Comparison of ENCODE assay signal across 24 mouse cellular contexts in the genomic region with DNA sequence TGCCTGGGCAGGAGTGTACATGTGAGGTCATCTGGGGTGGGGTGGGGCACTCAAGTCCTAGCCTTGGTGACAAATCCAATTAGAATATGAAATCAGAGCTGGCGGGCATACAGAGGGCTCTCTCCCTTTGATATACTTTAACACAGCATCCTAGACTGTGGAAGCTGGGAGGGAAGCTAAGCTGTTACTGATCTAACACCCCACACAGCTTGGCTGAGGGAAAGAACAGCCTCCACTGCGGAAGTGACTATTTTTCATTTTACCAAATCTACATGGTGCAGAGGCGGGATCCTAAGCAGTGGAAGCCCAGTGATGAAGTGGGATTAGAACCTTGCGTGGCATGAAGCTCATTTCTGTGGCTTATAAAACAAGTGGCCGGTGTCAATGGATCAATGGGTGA. TPM values are rescaled to one million over a fixed set of nuclear protein-coding genes. Genes with fewer than 3 reads are reported as not detected.
DNase-seq lines count a peak whose midpoint lies in the region; TF ChIP-seq lines count a peak whose summit lies in the region.
"Had no signal": no experiment of that assay in that cellular context is flagged by ENCODE, and none has a peak within 500 bp of the region (broad histone marks: within the 10 kb centered on the region; RNA-seq: fewer than 3 reads in every experiment).

No protein-coding gene starts in this region.

- H3K27ac ChIP-seq in left cerebral cortex, adult 2 months, result peak overlapping the region; percentile 21; the same call in 1 of the 2 replicates
- H3K27ac ChIP-seq: hindbrain, embryonic 10.5 days; intestine, embryonic 15.5 days; limb, embryonic 12.5 days; midbrain, embryonic 10.5 days; stomach, embryonic 15.5 days had no signal

- intact Hi-C loops in left cerebral cortex, adult 2 months (cut with DNase I), result no loop called here
- intact Hi-C loops in left cerebral cortex, postnatal 10 days (cut with DNase I), result no loop called here
- intact Hi-C loops in left cerebral cortex, postnatal 25 days (cut with DNase I), result no loop called here

- TF ChIP-seq CTCF in left cerebral cortex, adult 2 months (IDR thresholded peaks at IDR 0.05), result no peak

- H3K4me3 ChIP-seq in left cerebral cortex, adult 2 months, result no peak overlapping the region
- H3K4me3 ChIP-seq: heart, embryonic 12.5 days; hindbrain, embryonic 10.5 days; intestine, embryonic 15.5 days; limb, embryonic 12.5 days; midbrain, embryonic 10.5 days; myocyte; stomach, embryonic 15.5 days had no signal

- peak in 1 of 2 experiments; percentile 35 for DNase-seq in left cerebral cortex, adult 2 months (ENCODE audit: extremely low spot score in 1 of 2, low spot score in 2 of 2)
- no peak for DNase-seq in left cerebral cortex, postnatal 10 days (ENCODE audit: extremely low spot score in 1 of 2, low spot score in 2 of 2)
- peak; percentile 52 to 58 for DNase-seq in right cerebral cortex, adult 2 months (ENCODE audit: low spot score in 2 of 2)
- DNase-seq in right cerebral cortex, postnatal 4 days, result no peak
- peak; percentile 27 to 89 for DNase-seq in left cerebral cortex, postnatal 25 days (ENCODE audit: low spot score in 2 of 2)
- DNase-seq in telencephalon, adult 2 months (ENCODE audit: low read depth, low spot score), result peak; percentile 70
- DNase-seq in c-Kit-positive CD71-positive TER-119-positive erythroid progenitor cells, embryonic 14.5 days (ENCODE audit: low spot score), result no peak
- DNase-seq: adrenal gland, postnatal 10 days; cerebellum, adult 9-10 months; gastrocnemius, postnatal 25 days; heart, adult 18-20 months; heart, postnatal 10 days; kidney, adult 8-10 months; kidney, postnatal 14 days; lung, adult 18-20 months; lung, postnatal 10 days had no signal

RNA-seq across cellular contexts. Expression of a gene that starts 4.7 kb away (rescaled TPM):
- total RNA-seq in left cerebral cortex, adult 2 months (2021), result 10 to 100 TPM; 81.4 to 82.2 TPM
- total RNA-seq in left cerebral cortex, postnatal 10 days (2021), result 10 to 100 TPM; 78.3 to 79.0 TPM
- 10 to 100 TPM; 71.8 to 82.8 TPM for total RNA-seq in left cerebral cortex, postnatal 25 days (2021)
- total RNA-seq: MEL had no signal

Comparison
In these comparisons a context has a peak if more than half of its experiments do, and no peak if none do; other contexts are left out.
1. DNase-seq: peak in right cerebral cortex, adult 2 months (2 of 2), left cerebral cortex, postnatal 25 days (2 of 2) and telencephalon, adult 2 months (single experiment); none in left cerebral cortex, postnatal 10 days (0 of 2), right cerebral cortex, postnatal 4 days (single experiment) and c-Kit-positive CD71-positive TER-119-positive erythroid progenitor cells, embryonic 14.5 days (single experiment).